Mouse (Mus musculus): ENCODE results near the gene Mpnd. TPM values are rescaled to one million over a fixed set of nuclear protein-coding genes. Genes with fewer than 3 reads are reported as not detected.
A peak's percentile ranks its signal among the peaks of the same experiment; 100 is the strongest.

The Mpnd gene
- total RNA-seq, 2 experiments from 2014 or later, result 111 to 115 TPM

- intact Hi-C loops (cut with DNase I), result no loop called here
- no peak for DNase-seq (ENCODE audit: extremely low spot score in 1 of 2, low spot score in 2 of 2)
These were observed 9.8 kb downstream of the Mpnd start for GRCm38 (mm10) chr17:56015293-56015692.

GRCm38 (mm10) chr17:56016382-56016781 lies 10.9 kb downstream of the Mpnd start:
- DNase-seq (ENCODE audit: extremely low spot score in 1 of 2, low spot score in 2 of 2), result no peak
- intact Hi-C loops (cut with DNase I), result no loop called here

GRCm38 (mm10) chr17:56016793-56017785 lies 11.6 kb downstream of the Mpnd start:
- DNase-seq (ENCODE audit: extremely low spot score in 1 of 2, low spot score in 2 of 2), result no peak
- intact Hi-C loops (cut with DNase I), result no loop called here

GRCm38 (mm10) chr17:56017848-56018247 lies 12.3 kb downstream of the Mpnd start:
- intact Hi-C loops (cut with DNase I), result no loop called here
- DNase-seq (ENCODE audit: extremely low spot score in 1 of 2, low spot score in 2 of 2), result no peak

GRCm38 (mm10) chr17:56018347-56019131 lies 13.0 kb downstream of the Mpnd start:
- DNase-seq (ENCODE audit: extremely low spot score in 1 of 2, low spot score in 2 of 2), result peak in 1 of 2 experiments; percentile 71

GRCm38 (mm10) chr17:56020400-56021084 lies 15.0 kb downstream of the Mpnd start:
- intact Hi-C loops (cut with DNase I), result no loop called here
- DNase-seq (ENCODE audit: extremely low spot score in 1 of 2, low spot score in 2 of 2), result no peak

More at GRCm38 (mm10) chr17:56018347-56019131, 13.0 kb downstream of the Mpnd start:
- intact Hi-C loops (cut with DNase I), result no loop called here

GRCm38 (mm10) chr17:56021161-56021910 lies 15.8 kb downstream of the Mpnd start:
- no peak for DNase-seq (ENCODE audit: extremely low spot score in 1 of 2, low spot score in 2 of 2)
- intact Hi-C loops (cut with DNase I), result no loop called here

- no peak for DNase-seq (ENCODE audit: extremely low spot score in 1 of 2, low spot score in 2 of 2)
- intact Hi-C loops (cut with DNase I), result no loop called here
These were observed 16.8 kb downstream of the Mpnd start for GRCm38 (mm10) chr17:56022131-56022988.

GRCm38 (mm10) chr17:56022989-56023290 lies 17.4 kb downstream of the Mpnd start:
- DNase-seq (ENCODE audit: extremely low spot score in 1 of 2, low spot score in 2 of 2), result no peak
- intact Hi-C loops (cut with DNase I), result no loop called here

- intact Hi-C loops (cut with DNase I), result no loop called here
- no peak for DNase-seq (ENCODE audit: extremely low spot score in 1 of 2, low spot score in 2 of 2)
These were observed 17.9 kb downstream of the Mpnd start for GRCm38 (mm10) chr17:56023386-56023785.

GRCm38 (mm10) chr17:56024476-56024875 lies 19.0 kb downstream of the Mpnd start:
- intact Hi-C loops (cut with DNase I), result no loop called here
- no peak for DNase-seq (ENCODE audit: extremely low spot score in 1 of 2, low spot score in 2 of 2)

- DNase-seq (ENCODE audit: extremely low spot score in 1 of 2, low spot score in 2 of 2), result no peak
- intact Hi-C loops (cut with DNase I), result no loop called here
These were observed 19.4 kb downstream of the Mpnd start for GRCm38 (mm10) chr17:56024931-56025330.

GRCm38 (mm10) chr17:56026303-56026702 lies 20.8 kb downstream of the Mpnd start:
- intact Hi-C loops (cut with DNase I), result no loop called here

GRCm38 (mm10) chr17:56026881-56027280 lies 21.4 kb downstream of the Mpnd start:
- DNase-seq (ENCODE audit: extremely low spot score in 1 of 2, low spot score in 2 of 2), result no peak
- intact Hi-C loops (cut with DNase I), result no loop called here

More at GRCm38 (mm10) chr17:56026303-56026702, 20.8 kb downstream of the Mpnd start:
- DNase-seq (ENCODE audit: extremely low spot score in 1 of 2, low spot score in 2 of 2), result no peak

- intact Hi-C loops (cut with DNase I), result no loop called here
- no peak for DNase-seq (ENCODE audit: extremely low spot score in 1 of 2, low spot score in 2 of 2)
These were observed 22.4 kb downstream of the Mpnd start for GRCm38 (mm10) chr17:56027801-56028441.

GRCm38 (mm10) chr17:56030238-56030870 lies 24.8 kb downstream of the Mpnd start:
- no peak for DNase-seq (ENCODE audit: extremely low spot score in 1 of 2, low spot score in 2 of 2)
- intact Hi-C loops (cut with DNase I), result no loop called here

GRCm38 (mm10) chr17:56030919-56031318 lies 25.4 kb downstream of the Mpnd start:
- DNase-seq (ENCODE audit: extremely low spot score in 1 of 2, low spot score in 2 of 2), result peak in 1 of 2 experiments; percentile 65
- intact Hi-C loops (cut with DNase I), result no loop called here
